Mouse (Mus musculus): Measurements from ENCODE around the gene Olfr1044. TPM values are rescaled to one million over a fixed set of nuclear protein-coding genes. Genes with fewer than 3 reads are reported as not detected.
"Not testable (repeated sequence)": the region's sequence is repeated elsewhere in the genome, so short reads cannot be mapped to it uniquely, and the experiment has no call there.

The Olfr1044 gene
- not detected for total RNA-seq (2021)

DNA sequence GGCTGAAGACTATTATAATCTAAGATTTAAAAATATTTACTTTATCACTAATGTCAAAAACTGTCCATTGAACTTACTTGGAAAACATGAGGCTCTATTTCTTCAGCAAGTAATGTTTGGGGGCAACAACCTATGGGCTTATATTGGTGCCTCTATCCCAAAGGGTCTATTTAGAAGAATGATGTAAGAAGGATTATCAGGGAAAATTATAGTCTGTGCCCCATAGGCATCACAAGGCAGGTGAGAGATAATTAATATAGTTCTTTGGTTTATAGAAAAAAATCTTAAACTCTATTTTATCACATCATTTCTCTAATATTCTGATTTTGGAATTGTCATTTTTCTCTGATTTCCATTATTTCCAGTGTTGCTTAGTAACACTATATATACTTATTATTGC is at the start of gene Olfr1044:
Olfr1044 (minus strand) TSS at position 101 of the 400 bp plus-strand sequence.
- DNase-seq (ENCODE audit: low spot score in 2 of 2), result no peak
- intact Hi-C loops (cut with DNase I), result no loop called here

DNA sequence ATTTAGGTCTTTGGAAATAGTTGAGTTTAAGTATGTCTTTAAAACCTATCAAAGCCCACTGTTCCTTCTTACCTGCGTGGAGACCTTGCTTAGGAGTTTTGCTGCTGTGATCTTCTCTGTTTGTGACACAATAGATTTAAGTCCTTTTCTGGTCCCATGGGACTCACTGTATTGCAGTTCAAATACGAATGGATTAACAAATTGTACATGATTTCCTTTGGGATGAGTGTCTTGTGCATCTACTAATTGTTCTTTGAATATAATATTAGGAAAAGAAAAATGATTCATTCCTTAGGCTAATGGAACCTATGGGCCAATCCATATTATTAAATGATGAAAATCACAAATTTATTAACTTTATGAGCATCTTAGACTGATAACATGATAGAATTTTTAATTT is 41.6 kb upstream of the Olfr1044 start, which contains the start of gene Olfr1046:
Olfr1046 (minus strand) TSS at position 101 of the 400 bp plus-strand sequence.
- no peak for DNase-seq (ENCODE audit: low spot score in 2 of 2)
- intact Hi-C loops (cut with DNase I), result no loop called here

DNA sequence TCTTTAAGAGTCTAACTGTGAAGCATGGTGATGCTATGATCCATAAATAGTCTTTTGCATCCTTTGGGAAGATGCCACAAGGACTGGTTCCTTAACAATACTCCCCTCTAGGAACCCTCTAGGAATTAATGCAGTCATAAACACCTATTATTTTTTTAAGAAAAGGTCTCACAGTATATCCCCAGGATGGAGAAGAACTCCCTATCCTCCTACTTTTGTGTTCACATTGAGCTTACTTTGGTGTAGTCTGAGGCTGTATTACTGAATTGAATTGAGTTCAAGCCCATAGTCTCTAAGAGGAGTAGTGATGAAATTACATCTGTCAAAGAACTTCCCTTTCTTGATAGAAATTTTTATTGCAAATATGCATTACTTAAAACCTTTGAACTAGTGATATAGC is 25.3 kb upstream of the Olfr1044 start, which contains the start of gene Olfr1045:
Olfr1045 (minus strand) TSS at position 101 of the 400 bp plus-strand sequence.
- intact Hi-C loops (cut with DNase I), result no loop called here
- DNase-seq (ENCODE audit: low spot score in 2 of 2), result no peak

DNA sequence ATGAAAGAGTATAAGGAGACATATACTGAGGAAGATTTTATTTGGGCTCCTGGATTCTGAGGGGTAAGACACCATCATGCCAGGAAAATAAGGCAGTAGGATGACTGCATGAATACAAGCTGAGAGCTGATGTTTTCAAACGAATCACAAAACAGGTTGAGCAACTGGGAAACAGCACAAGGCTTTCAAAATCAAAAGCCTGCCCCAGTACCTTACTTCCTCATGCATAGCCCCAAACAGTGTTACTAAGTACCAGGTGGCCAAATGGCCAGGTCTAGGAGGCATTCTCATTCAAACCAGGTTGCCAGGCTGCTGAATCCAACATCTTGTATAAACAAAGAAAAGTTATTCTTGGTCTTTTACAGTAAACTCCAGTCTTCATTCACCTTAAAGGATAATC is 18.2 kb upstream of the Olfr1044 start:
- intact Hi-C loops (cut with DNase I), result no loop called here
- no peak for DNase-seq (ENCODE audit: low spot score in 2 of 2)

DNA sequence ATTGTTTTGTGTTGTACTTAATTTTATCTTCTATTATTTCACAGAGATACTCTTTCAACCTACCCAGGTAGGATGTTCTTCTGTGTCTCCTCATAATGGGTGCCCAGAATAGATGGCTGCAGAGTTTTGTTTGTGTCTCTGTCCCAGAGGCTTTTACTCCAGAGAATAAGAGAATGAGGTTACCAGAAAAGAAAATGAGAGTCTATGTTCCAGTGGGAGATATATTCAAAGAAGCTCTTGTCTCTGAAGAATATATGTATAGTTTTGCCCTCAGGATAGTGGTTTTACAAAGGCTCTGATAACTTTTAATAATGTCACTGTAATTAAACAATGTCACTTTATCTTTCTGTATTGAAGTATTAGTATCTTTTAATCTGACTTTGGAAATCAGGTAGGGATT is 8.0 kb upstream of the Olfr1044 start, which contains the start of gene Olfr52:
Olfr52 (minus strand) TSS at position 101 of the 400 bp plus-strand sequence.
- DNase-seq (ENCODE audit: low spot score in 2 of 2), result no peak
- intact Hi-C loops (cut with DNase I), result no loop called here

DNA sequence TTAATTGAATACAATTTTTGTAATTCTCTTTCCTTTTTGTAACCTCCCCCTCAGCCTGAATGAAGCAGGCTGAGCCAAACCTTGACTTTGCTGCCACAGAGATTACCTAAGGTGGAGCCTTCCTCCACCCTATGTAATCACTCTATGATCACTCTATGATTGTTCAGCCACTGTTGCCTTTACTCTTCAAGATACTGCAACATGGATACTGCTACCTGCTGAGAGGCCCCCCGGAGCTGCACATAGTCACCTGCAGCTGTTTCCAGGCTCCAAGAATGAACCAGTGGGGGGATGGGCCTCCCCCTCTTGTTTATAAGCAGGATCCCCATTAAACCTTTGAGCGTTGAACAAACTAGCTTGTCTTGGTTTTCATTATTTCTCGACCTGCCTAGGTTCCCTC is 2.3 kb upstream of the Olfr1044 start:
- intact Hi-C loops (cut with DNase I), result no loop called here
- no peak for DNase-seq (ENCODE audit: low spot score in 2 of 2)

DNA sequence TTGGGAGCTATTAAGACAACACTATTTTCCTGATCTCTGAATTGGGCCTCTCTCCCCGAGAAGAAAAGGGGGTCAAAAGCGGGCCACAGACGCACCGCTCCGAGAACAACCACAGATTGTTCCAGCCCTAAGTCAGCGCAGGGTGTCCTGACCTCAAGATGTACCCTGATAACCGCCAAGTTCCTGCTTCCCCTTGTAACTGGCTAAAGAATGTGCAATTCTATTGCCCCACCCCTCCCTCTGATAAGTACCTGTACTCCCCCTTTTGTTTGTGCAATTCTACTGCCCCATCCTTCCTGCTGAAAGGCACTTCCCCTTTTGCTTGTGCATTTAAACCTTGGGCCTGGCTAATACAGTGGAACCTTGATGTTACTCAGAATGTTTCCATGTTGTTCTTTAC is 2.2 kb downstream of the Olfr1044 start:
- DNase-seq (ENCODE audit: low spot score in 2 of 2); intact Hi-C loops (cut with DNase I): not testable (repeated sequence)

DNA sequence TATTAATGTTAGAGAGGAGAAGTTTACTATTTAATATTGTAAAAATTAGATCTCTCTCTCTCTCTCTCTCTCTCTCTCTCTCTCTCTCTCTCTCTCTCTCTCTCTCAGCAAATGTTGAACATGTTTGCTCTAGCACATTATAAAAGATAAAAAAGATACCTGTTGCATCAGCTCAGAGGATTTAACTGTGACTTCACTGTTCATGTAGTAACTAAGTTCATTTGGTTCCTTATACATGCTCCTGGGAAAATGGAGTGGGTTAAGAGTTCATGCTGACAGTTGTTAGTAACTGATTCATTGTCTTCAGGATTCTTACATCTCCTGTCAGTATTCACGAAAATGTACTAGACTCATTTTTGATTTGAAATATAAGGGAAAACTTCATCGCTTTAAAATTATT is 10.2 kb downstream of the Olfr1044 start, which contains the start of gene Olfr1043:
Olfr1043 (minus strand) TSS at position 101 of the 400 bp plus-strand sequence.
- intact Hi-C loops (cut with DNase I), result no loop called here
- DNase-seq (ENCODE audit: low spot score in 2 of 2), result no peak

DNA sequence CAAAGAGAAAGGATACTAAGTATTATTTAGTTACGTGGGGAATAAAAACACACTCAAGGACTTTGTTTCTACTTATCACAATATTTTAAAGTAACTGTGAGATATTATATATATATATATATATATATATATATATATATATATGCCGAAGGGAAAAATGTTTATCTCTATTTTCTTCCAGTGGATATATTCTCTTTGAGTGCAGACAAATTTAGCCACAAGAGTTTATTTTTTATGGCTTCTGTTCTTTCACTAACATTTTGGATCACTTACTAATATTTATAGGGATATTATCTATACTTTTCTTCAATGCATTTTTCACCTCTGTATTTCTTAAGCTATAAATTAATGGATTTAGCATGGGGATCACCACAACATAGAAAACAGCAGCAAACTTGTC is 15.9 kb downstream of the Olfr1044 start, which contains the start of gene Olfr1042:
Olfr1042 (minus strand) TSS at position 101 of the 400 bp plus-strand sequence.
- intact Hi-C loops (cut with DNase I), result no loop called here
- no peak for DNase-seq (ENCODE audit: low spot score in 2 of 2)

DNA sequence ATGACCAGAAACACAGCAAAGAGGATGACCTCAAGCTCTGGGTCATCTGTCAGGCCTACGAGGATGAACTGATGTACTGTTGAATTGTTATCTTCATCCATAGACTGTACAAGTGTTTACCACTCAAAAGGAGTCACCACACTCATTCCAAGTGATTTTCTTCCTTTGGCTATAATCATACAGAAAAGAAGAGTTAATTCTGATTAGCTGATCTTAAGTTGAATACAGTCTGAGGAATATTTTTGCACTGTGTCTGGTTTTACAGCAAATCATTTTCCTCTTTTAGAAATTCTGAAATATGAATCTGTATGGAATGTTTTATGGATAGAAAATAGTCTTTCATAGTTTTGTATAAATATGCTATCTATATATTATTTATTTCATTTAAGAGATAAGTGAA is 31.0 kb downstream of the Olfr1044 start, which contains the start of gene Olfr1040:
Olfr1040 (minus strand) TSS at position 101 of the 400 bp plus-strand sequence.
- intact Hi-C loops (cut with DNase I), result no loop called here

DNA sequence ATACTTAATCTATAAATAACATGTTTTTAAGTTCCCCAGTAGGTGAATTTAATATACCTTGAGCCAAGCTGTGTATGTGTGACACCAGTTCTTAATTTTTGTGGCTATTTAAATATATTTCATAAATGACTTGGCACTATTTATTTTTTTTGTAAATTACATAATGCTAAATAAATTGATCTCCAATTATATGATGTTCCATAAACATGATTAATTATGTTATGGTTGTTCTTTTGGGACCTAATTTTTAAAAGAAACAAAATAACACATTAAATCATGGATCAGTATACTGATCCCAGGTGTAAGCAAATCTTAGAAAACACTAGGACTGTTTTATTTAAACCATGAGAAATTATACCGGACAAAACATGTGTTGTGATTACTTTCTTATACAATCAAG is 41.8 kb downstream of the Olfr1044 start, which contains the start of gene Olfr1039:
Olfr1039 (minus strand) TSS at position 101 of the 400 bp plus-strand sequence.
- intact Hi-C loops (cut with DNase I), result no loop called here

More for the DNA sequence above, 31.0 kb downstream of the Olfr1044 start, which contains the start of gene Olfr1040:
- no peak for DNase-seq (ENCODE audit: low spot score in 2 of 2)

More for the DNA sequence above, 41.8 kb downstream of the Olfr1044 start, which contains the start of gene Olfr1039:
- DNase-seq (ENCODE audit: low spot score in 2 of 2), result no peak

Other genes starting within 250 kb of the Olfr1044 start
- gene Olfr1028, start 227.4 kb downstream of the Olfr1044 start, total RNA-seq (2021), result not detected
- not detected for gene Olfr1029, start 203.9 kb downstream of the Olfr1044 start, total RNA-seq (2021)
- not detected for gene Olfr1030, start 198.5 kb downstream of the Olfr1044 start, total RNA-seq (2021)
- not detected for gene Olfr1031, start 187.5 kb downstream of the Olfr1044 start, total RNA-seq (2021)
- gene Olfr1032, start 172.3 kb downstream of the Olfr1044 start, total RNA-seq (2021), result not detected
- gene Olfr1033, start 157.2 kb downstream of the Olfr1044 start, total RNA-seq (2021), result not detected
- gene Olfr1034, start 132.0 kb downstream of the Olfr1044 start, total RNA-seq (2021), result not detected
- not detected for gene Olfr1036, start 103.8 kb downstream of the Olfr1044 start, total RNA-seq (2021)
- gene Olfr1037, start 90.4 kb downstream of the Olfr1044 start, total RNA-seq (2021), result not detected
- not detected for gene Olfr1039, start 41.9 kb downstream of the Olfr1044 start, total RNA-seq (2021)
- gene Olfr1040, start 31.1 kb downstream of the Olfr1044 start, total RNA-seq (2021), result not detected
- not detected for gene Olfr1042, start 16.0 kb downstream of the Olfr1044 start, total RNA-seq (2021)
- not detected for gene Olfr1043, start 10.3 kb downstream of the Olfr1044 start, total RNA-seq (2021)
- gene Olfr52, start 7.9 kb upstream of the Olfr1044 start, total RNA-seq (2021), result not detected
- not detected for gene Olfr1045, start 25.2 kb upstream of the Olfr1044 start, total RNA-seq (2021)
- gene Olfr1046, start 41.5 kb upstream of the Olfr1044 start, total RNA-seq (2021), result not detected
- not detected for gene Olfr1047, start 53.6 kb upstream of the Olfr1044 start, total RNA-seq (2021)
- gene Olfr1048, start 62.5 kb upstream of the Olfr1044 start, total RNA-seq (2021), result not detected
- not detected for gene Olfr1049, start 80.5 kb upstream of the Olfr1044 start, total RNA-seq (2021)
- gene Olfr1051, start 101.3 kb upstream of the Olfr1044 start, total RNA-seq (2021), result not detected
- gene Olfr1052, start 114.6 kb upstream of the Olfr1044 start, total RNA-seq (2021), result not detected
- gene Olfr1053, start 137.5 kb upstream of the Olfr1044 start, total RNA-seq (2021), result not detected
- not detected for gene Olfr1054, start 157.6 kb upstream of the Olfr1044 start, total RNA-seq (2021)
- gene Olfr1055, start 172.5 kb upstream of the Olfr1044 start, total RNA-seq (2021), result not detected
- not detected for gene Olfr1056, start 184.6 kb upstream of the Olfr1044 start, total RNA-seq (2021)
- gene Olfr1057, start 200.6 kb upstream of the Olfr1044 start, total RNA-seq (2021), result not detected
- gene Olfr1058, start 210.7 kb upstream of the Olfr1044 start, total RNA-seq (2021), result not detected
- gene Olfr1061, start 236.2 kb upstream of the Olfr1044 start, total RNA-seq (2021), result not detected
- gene Olfr1062, start 248.9 kb upstream of the Olfr1044 start, total RNA-seq (2021), result not detected